Mouse (Mus musculus): ENCODE results near the gene Cdca4. TPM values are rescaled to one million over a fixed set of nuclear protein-coding genes. Genes with fewer than 3 reads are reported as not detected.

Gene Cdca4
- polyA plus RNA-seq (2015; fragmentation: Nextera tagmentation; extraction: Ambion mirVana), result 29.8 and 30.4 TPM in 2 replicates

DNA sequence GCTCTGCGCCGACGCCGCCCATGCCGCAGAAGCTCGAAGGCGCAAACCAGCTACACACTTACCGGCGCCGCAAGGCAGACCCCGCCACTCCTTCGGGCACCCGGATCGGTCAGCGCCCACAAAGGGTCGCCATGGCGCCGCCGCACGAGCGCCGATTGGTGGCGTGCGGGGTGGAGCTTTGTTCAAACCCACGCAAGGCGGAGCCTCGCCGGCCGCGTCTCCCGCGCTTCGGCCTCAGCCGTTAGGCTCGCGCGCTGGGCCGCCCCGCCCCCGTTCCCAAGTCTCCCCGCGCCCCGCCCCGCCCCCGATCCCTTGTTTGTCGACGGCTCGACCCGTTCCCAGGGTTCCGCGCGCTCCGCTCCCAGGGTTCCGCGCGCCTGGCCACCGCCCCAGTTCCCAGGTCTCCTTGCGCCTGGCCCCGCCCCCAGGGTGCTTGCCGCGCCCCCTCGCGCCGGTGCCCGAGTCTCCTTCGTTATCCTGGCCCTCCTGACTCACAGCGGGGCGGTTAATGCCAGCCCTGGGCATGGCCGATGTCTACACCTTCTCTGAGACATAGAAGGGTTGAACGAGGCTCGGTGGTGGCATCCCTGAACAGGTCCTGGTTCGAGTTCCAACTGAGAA, at the start of gene Cdca4:
TSS of gene Cdca4 (minus strand) at position 180 of the 621 bp plus-strand sequence.
- H3K27ac ChIP-seq (ENCODE audit: low read depth), result peak within 1 kb of the TSS; percentile 93
- peaks cover 40% of the 10 kb centered on the region for H3K4me1 ChIP-seq (ENCODE audit: insufficient read depth)
- peak; percentile 97 for ATAC-seq
- peak within 1 kb of the TSS; percentile 95 for H3K9ac ChIP-seq (replicated peaks)
- H3K36me3 ChIP-seq (replicated peaks; ENCODE audit: insufficient read depth, low read length), result peaks cover 24% of the 10 kb centered on the region
- WGBS (ENCODE audit: insufficient replicate concordance), result under 1% methylated on average over 65 of the region's 72 CpGs
- TF ChIP-seq CTCF (IDR thresholded peaks at IDR 0.05; ENCODE audit: low read depth) (peak; percentile 43), EP300 (IDR thresholded peaks at IDR 0.05; ENCODE audit: low read depth) (no peak)
- no peaks in the 10 kb centered on the region for H3K27me3 ChIP-seq (ENCODE audit: insufficient read depth, low read length)
- peak; percentile 100 for DNase-seq
- H3K4me3 ChIP-seq (ENCODE audit: low read depth, low read length), result peak within 1 kb of the TSS; percentile 86
- no peaks in the 10 kb centered on the region for H3K9me3 ChIP-seq (ENCODE audit: low read length)
- H3K4me2 ChIP-seq (ENCODE audit: low read depth, low read length), result peak within 1 kb of the TSS; percentile 80

DNA sequence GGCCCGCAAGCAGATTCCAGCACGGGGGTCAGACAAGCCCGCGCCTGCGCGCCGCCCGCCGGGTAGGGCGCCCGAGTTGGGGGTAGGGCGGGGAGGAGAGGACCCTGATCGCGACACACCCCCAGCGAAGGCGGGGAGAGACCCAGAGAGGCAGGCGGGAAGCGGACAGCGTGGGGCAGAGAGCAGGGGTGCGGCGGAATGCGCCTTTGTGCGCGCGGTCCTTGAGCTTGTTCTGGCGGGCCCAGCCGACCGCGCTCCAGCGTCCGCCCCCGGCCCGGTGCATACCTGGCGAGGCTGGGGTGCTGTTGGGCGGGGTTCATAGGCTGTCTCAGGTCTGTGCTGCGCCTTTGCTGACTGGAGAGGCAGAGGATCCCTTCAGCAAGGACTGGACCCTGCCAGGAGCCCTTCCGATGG, 48.4 kb upstream of the Cdca4 start:
- TF ChIP-seq CTCF (IDR thresholded peaks at IDR 0.05; ENCODE audit: low read depth) (no peak), EP300 (IDR thresholded peaks at IDR 0.05; ENCODE audit: low read depth) (no peak)
- Histone ChIP-seq H3K36me3 (replicated peaks; ENCODE audit: insufficient read depth, low read length) (no peaks in the 10 kb centered on the region), H3K4me1 (ENCODE audit: insufficient read depth) (peaks cover 22% of the 10 kb centered on the region), H3K27ac (ENCODE audit: low read depth) (no peak overlapping the region), H3K4me3 (ENCODE audit: low read depth, low read length) (peak overlapping the region; percentile 39), H3K27me3 (ENCODE audit: insufficient read depth, low read length) (peaks cover 52% of the 10 kb centered on the region), H3K9ac (replicated peaks) (peak overlapping the region; percentile 34), H3K4me2 (ENCODE audit: low read depth, low read length) (peak overlapping the region; percentile 58), H3K9me3 (ENCODE audit: low read length) (no peaks in the 10 kb centered on the region)
- no peak for DNase-seq
- ATAC-seq, result no peak
- 2% methylated on average over 30 of the region's 37 CpGs for WGBS (ENCODE audit: insufficient replicate concordance)

DNA sequence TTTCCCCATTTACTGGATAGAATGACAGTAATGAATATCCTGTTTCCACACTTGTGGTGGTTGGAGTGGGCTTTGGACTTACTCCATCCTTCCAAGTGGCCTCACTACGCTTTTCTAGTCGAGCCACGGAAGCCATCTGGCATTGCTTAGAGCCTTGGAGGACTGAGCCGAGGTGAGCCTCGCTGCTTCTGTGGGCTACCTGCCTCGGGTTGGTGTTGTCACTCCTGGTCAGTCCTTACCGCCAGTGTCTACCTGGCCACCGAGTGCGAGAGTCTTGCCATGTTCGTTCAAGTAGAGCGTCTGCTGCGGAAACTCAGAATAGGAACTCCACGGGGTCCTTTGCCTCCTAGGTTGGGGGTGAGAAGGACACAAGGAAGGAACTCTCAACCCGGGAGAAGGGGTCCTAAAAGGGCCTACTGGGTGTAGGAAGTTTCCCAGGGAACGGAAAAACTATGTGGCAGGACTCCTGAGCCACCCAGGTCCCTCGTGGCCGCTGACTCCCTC, 47.9 kb upstream of the Cdca4 start:
- H3K27me3 ChIP-seq (ENCODE audit: insufficient read depth, low read length), result peaks cover 52% of the 10 kb centered on the region

DNA sequence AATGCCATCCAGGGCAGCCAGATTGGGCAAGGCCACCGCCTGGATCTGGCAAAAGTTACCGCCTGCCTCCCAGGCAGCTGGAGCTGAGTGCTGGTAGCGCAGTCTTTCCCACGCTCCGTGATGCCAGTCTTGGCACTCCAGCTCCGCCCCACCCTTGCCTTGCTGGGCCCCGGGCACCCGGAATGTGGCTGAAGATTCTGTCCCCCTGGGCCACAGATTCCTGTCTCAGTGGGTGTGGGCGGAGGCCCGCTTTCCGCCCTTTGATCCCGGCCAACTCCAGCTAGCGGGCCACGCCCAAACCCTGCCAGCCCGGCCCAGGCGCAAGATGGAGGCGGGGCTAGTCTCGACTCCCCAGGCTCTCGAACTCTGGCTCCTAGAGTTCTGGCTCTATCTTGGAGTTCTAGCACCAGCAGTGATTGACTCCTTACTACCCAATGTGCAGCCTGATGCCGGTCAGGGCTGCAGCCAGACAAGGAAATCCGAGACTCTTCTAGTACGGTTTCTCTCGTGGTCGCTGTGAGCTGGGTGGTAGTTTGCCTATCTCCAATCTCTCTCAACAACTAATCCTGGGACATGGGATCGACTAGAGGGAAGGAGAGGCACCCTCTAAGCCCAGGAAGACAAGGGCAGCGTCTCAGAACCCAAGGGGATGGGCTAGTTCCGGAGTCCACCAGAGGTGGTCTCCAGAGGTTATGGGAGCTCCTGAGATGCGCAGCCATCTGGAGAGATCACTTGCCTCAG, 47.3 kb upstream of the Cdca4 start:
- Histone ChIP-seq H3K9me3 (ENCODE audit: low read length) (no peaks in the 10 kb centered on the region), H3K4me2 (ENCODE audit: low read depth, low read length) (peak overlapping the region; percentile 46), H3K27ac (ENCODE audit: low read depth) (no peak overlapping the region), H3K36me3 (replicated peaks; ENCODE audit: insufficient read depth, low read length) (no peaks in the 10 kb centered on the region), H3K4me1 (ENCODE audit: insufficient read depth) (peaks cover 22% of the 10 kb centered on the region), H3K27me3 (ENCODE audit: insufficient read depth, low read length) (peaks cover 52% of the 10 kb centered on the region), H3K9ac (replicated peaks) (no peak overlapping the region; the same call in 1 of the 2 replicates), H3K4me3 (ENCODE audit: low read depth, low read length) (peak overlapping the region; percentile 17; the same call in 1 of the 2 replicates)
- WGBS (ENCODE audit: insufficient replicate concordance), result 6% methylated on average over 28 of the region's 28 CpGs
- no peak for TF ChIP-seq EP300 (IDR thresholded peaks at IDR 0.05; ENCODE audit: low read depth)
- no peak for TF ChIP-seq CTCF (IDR thresholded peaks at IDR 0.05; ENCODE audit: low read depth)
- DNase-seq (peak; percentile 59), ATAC-seq (no peak)

More for the DNA sequence above, 47.9 kb upstream of the Cdca4 start:
- peak overlapping the region; percentile 34; the same call in 1 of the 2 replicates for H3K9ac ChIP-seq (replicated peaks)
- H3K36me3 ChIP-seq (replicated peaks; ENCODE audit: insufficient read depth, low read length), result no peaks in the 10 kb centered on the region
- ATAC-seq (no peak), DNase-seq (no peak)
- no peak overlapping the region for H3K27ac ChIP-seq (ENCODE audit: low read depth)
- peak overlapping the region; percentile 58 for H3K4me2 ChIP-seq (ENCODE audit: low read depth, low read length)
- H3K4me3 ChIP-seq (ENCODE audit: low read depth, low read length), result peak overlapping the region; percentile 39
- TF ChIP-seq EP300 (IDR thresholded peaks at IDR 0.05; ENCODE audit: low read depth), result no peak
- no peak for TF ChIP-seq CTCF (IDR thresholded peaks at IDR 0.05; ENCODE audit: low read depth)
- H3K9me3 ChIP-seq (ENCODE audit: low read length), result no peaks in the 10 kb centered on the region
- H3K4me1 ChIP-seq (ENCODE audit: insufficient read depth), result peaks cover 22% of the 10 kb centered on the region
- 4% methylated on average over 17 of the region's 17 CpGs for WGBS (ENCODE audit: insufficient replicate concordance)

DNA sequence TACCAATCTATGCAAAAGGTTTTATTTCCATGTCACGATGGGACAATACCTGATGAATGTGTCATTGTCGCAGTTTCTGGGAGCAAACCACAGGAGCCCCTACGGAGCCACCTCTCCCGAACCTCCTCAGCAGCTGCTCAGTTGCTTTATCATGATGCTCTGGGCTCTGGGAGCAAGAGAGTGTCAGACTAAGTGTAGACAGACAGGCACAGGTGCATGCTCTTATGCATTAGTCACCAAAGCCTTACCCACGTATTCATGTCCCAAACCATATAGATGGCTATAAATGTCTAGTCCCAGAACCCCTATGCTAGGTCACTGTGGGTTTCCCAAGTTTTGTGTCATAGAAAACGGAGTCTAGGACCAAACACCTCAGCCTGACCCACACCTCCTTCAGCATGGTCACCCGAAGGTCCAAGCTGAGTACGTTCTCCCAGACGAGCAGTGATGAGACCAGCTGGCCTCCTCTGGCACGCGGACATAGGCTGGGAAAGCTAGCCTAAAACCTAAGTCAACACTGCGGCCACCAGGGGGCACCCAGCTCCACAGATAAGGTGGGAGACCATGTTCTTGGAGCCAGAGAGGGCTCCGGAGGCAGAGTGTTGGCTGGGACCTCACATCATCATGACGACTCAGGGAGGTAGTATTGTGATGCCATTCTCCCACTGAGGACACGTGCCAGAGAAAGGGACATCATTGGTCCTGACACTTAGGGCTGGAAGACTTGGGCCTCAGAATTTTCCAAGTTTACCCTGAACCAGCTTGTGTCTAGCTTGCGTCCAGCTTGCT, 46.2 kb upstream of the Cdca4 start:
- 23% methylated on average over 16 of the region's 16 CpGs for WGBS (ENCODE audit: insufficient replicate concordance)
- H3K4me3 ChIP-seq (ENCODE audit: low read depth, low read length), result no peak overlapping the region
- H3K36me3 ChIP-seq (replicated peaks; ENCODE audit: insufficient read depth, low read length), result no peaks in the 10 kb centered on the region
- no peak overlapping the region for H3K27ac ChIP-seq (ENCODE audit: low read depth)
- H3K4me1 ChIP-seq (ENCODE audit: insufficient read depth), result peaks cover 26% of the 10 kb centered on the region
- no peak overlapping the region for H3K9ac ChIP-seq (replicated peaks)
- DNase-seq, result peak; percentile 87
- H3K27me3 ChIP-seq (ENCODE audit: insufficient read depth, low read length), result peaks cover 58% of the 10 kb centered on the region
- H3K9me3 ChIP-seq (ENCODE audit: low read length), result no peaks in the 10 kb centered on the region
- peak; percentile 57 for ATAC-seq
- no peak overlapping the region for H3K4me2 ChIP-seq (ENCODE audit: low read depth, low read length)
- TF ChIP-seq EP300 (IDR thresholded peaks at IDR 0.05; ENCODE audit: low read depth), result no peak
- peak; percentile 91 for TF ChIP-seq CTCF (IDR thresholded peaks at IDR 0.05; ENCODE audit: low read depth)

Data from liver, postnatal 0 days (tissue).